Mouse (Mus musculus) left cerebral cortex, adult 2 months (tissue): ENCODE measurements at regions not wholly inside any gene's neighbourhood (a gene's known extent, or its start where the extent isn't known, plus 50 kb on each side); places are given as distances from the start of the nearest gene placed in this dataset.

Experiments used
- DNase-seq, 2 experiments: peaks; one replicate each; pipeline ENCODE4 v3.0.0; 2021 to 2022; ENCODE audit warnings: low spot score in 2 of 2, mixed read lengths in 1 of 2; ENCODE audit errors: extremely low spot score in 1 of 2
- H3K27ac ChIP-seq: fragments of 200-600 bp; 2 replicates; pipeline ENCODE4 v1.8.1; 2022
- H3K4me3 ChIP-seq: fragments of 200-600 bp; 2 replicates; pipeline ENCODE4 v1.8.1; 2022
- CTCF ChIP-seq: fragments of 200-600 bp; IDR thresholded peaks from 2 replicates; pipeline ENCODE4 v1.8.1; 2022; ENCODE audit warnings: antibody characterized with exemption, mild to moderate bottlenecking, moderate library complexity
- intact Hi-C: fragments of 180-260 bp; cut with DNase I; formaldehyde crosslinking; loops from one replicate; pipeline ENCODE4 v1.15.1; 2025

DNA sequence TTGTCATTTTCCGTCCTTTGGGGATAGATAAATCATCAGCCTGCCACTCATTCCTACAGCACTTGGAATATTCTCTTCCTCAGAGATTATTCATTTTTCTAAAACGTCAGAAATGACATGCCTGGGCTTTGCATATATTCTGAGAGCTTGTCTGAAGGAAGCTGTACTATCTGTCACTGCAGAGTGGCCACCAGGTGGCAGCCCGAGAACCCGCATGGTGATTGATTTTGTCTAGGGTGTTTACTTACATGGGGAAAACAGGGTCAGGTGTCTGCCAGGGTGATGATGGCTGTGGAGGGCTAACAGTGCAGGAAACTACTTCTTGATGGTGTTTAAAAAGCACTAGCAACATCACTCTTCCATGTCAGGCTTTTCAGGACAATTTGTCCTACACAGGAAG lies 80.7 kb upstream of the 4933412E24Rik start:
- intact Hi-C loops = loop anchor here (1.0 to 5.0 kb wide), 6 partner anchors 155 to 999 kb away; no protein-coding TSS in a partner anchor
- peak; percentile 86 for TF ChIP-seq CTCF
- no peak overlapping the region for H3K27ac ChIP-seq

DNA sequence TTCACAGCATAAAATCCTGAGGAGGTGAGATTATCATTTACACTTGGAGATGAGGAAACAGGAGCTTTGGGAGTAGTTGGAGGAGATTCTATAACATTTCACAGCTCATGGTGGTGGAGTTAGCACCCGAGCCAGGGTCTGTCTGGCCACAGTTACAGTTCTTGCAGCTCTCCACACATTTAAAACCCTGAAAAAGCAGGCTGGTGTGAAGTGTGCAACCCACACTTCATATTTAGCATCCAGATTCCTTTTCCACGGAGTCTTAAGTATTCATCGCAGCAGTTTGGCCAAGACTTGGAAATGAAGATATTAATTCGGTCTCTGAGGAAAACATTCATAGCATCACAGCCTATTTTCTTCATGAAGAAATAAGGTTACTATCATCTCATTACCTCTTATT lies 79.7 kb upstream of the 4933412E24Rik start:
- intact Hi-C loops = loop anchor here (2.0 to 5.0 kb wide), 5 partner anchors 156 to 729 kb away; no protein-coding TSS in a partner anchor
- no peak overlapping the region for H3K4me3 ChIP-seq
- DNase-seq = no peak
- no peak for TF ChIP-seq CTCF
- H3K27ac ChIP-seq = no peak overlapping the region

More for the DNA sequence above, 80.7 kb upstream of the 4933412E24Rik start:
- DNase-seq = peak; percentile 66 to 69
- no peak overlapping the region for H3K4me3 ChIP-seq

DNA sequence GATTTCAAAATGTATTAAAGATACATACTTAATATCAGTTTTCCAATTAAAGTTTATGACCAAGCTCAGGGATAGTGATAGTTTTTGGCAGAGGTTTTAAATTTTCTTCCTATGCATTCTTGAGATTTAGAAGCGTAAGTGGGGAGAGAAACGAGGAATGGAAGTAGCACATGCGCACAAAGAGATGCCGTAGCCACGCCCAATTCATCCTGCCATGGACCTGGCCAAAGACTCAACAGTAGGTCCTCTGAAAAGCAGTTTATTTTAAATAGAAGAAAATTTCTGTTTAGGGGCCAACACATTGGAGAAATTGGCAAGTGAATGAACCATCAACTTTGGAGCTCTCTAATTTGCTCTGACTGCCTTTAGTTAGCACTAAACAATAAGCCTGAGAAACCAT lies 73.5 kb upstream of the 4933412E24Rik start:
- Histone ChIP-seq H3K4me3 (no peak overlapping the region), H3K27ac (no peak overlapping the region)
- no peak for TF ChIP-seq CTCF
- no peak for DNase-seq
- intact Hi-C loops = no loop called here

DNA sequence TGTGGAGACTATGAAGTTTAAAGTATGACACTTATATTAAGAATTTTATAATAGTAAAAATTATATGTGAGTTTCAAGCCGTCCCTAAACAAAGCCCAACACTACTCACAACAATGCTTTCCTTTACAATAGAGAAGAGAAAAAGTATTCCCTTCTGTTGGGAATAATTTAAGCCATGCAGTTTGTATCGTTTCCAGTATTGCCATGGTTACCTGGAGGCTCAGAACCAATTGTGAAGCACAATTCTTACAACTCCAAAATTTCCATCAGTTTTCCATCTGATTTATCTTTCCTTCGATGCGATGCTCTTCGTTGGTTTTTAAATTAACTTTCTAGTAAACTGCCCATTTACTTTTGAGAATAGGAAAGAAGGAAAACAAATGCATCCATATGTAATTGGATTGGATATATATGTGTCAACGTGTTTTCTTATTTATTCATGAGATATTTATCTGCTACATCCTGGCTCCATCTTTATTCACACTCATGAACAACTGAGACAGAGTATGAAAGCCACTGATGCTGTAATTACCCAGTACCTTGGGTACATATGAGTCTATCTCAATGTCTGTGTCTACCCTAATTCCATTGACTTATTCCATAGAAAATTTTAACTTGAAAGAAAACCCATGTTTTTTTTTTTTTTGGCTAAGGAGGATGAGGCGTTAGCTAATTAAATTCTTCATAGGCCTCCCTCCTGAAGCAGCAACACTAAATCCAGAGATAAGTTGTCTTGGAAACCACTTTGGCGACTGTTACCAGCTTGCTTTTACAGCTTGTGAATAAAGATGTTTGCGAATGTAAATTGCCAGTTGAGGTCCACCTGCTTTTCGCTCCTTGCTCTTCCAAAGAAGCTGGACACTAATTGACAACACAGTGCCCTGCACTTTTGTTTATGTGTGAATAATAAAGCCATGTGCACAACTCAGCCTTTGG lies 72.8 kb upstream of the 4933412E24Rik start:
- intact Hi-C loops = no loop called here
- no peak for TF ChIP-seq CTCF
- no peak overlapping the region for H3K27ac ChIP-seq
- DNase-seq = no peak
- no peak overlapping the region for H3K4me3 ChIP-seq
